Mouse (Mus musculus) testis, adult 2 months (tissue): ENCODE results near the gene Sbno2.

Experiments used
- CTCF ChIP-seq: fragments of 200-500 bp; IDR thresholded peaks from 2 replicates; pipeline ENCODE4 v1.5.1; 2012; ENCODE audit warnings: low read depth, mild to moderate bottlenecking, inconsistent platforms, low read length, moderate library complexity; ENCODE audit not compliant: control insufficient read depth, insufficient read depth, insufficient replicate concordance
- POLR2A ChIP-seq: fragments of 200-500 bp; IDR thresholded peaks from 2 replicates; pipeline ENCODE4 v1.6.1; 2012; ENCODE audit warnings: low read depth, mild to moderate bottlenecking, inconsistent platforms, low read length, moderate library complexity; ENCODE audit not compliant: control insufficient read depth

- TF ChIP-seq POLR2A (no peak), CTCF (no peak)
Observed at GRCm38 (mm10) chr10:80036832-80037231, 68.5 kb downstream of the Sbno2 start.
